Mouse (Mus musculus): Measurements from ENCODE around the gene Susd3. TPM values are rescaled to one million over a fixed set of nuclear protein-coding genes. Genes with fewer than 3 reads are reported as not detected.

Susd3 gene
- polyA plus RNA-seq, 1 experiment from 2014 or later, result 44.8 TPM

DNA sequence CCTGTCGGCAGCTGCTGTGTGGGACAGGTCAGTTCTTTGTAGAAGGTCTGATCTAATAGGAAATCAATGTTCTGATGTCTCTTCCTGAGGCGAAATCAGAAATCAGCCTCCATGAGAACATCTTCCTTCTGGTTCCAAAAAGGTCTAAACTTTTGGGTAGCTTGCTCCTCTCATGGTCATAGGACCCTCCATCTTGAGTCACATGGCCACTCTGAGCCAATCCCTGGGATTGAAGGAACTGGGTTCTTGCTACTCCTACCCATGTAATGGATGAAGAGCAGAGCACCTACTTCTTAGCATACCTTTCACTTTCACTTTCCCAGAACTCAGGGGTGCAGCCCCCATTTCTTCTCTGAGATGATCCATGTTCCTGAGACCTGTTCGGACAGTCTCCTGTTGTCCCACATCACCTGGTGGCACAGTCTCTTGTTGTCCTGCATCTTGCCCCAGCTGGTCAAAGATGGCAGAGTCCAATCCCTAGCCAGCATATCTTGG is 9.4 kb upstream of the Susd3 start:
- Histone ChIP-seq H3K9ac (ENCODE audit: low read depth, low read length) (no peak overlapping the region), H3K4me2 (ENCODE audit: low read length) (no peak overlapping the region), H3K4me3 (replicated peaks; ENCODE audit: low read depth, low read length) (no peak overlapping the region), H3K36me3 (ENCODE audit: insufficient read depth, low read length) (no peaks in the 10 kb centered on the region), H3K9me3 (replicated peaks; ENCODE audit: low read length) (no peaks in the 10 kb centered on the region), H3K27me3 (ENCODE audit: insufficient read depth, low read length) (no peaks in the 10 kb centered on the region), H3K4me1 (replicated peaks; ENCODE audit: insufficient read depth, low read length) (no peaks in the 10 kb centered on the region), H3K27ac (no peak overlapping the region)
- 65% methylated on average over 3 of the region's 3 CpGs for WGBS
- TF ChIP-seq CTCF (IDR thresholded peaks at IDR 0.05; ENCODE audit: low read depth), result no peak
- ATAC-seq (replicated peaks; ENCODE audit: low FRiP score, low read depth) (no peak), DNase-seq (ENCODE audit: low spot score) (no peak)

DNA sequence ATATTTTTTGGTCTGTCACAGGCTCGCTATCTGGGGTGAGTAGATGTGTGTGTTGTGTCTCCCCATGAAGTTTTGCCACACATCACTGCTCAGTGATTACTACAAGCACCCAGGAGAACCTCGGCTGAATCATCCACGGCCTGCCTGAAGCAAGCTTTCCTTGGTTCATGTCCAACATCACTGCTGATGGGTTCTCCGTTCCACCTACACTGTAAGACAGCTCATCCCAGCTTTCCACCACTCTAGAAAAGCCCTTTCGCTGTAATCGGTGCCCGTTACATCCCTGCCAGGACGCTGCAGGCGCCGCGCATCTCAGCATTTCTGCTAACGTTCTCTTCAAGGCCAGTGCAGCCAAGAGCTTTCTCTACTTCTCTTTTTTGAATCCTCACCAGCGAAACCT is 4.2 kb upstream of the Susd3 start:
- no peak for DNase-seq (ENCODE audit: low spot score)
- Histone ChIP-seq H3K9me3 (replicated peaks; ENCODE audit: low read length) (no peaks in the 10 kb centered on the region), H3K27me3 (ENCODE audit: insufficient read depth, low read length) (no peaks in the 10 kb centered on the region), H3K4me3 (replicated peaks; ENCODE audit: low read depth, low read length) (no peak overlapping the region), H3K27ac (no peak overlapping the region), H3K36me3 (ENCODE audit: insufficient read depth, low read length) (no peaks in the 10 kb centered on the region), H3K4me1 (replicated peaks; ENCODE audit: insufficient read depth, low read length) (0 out of 2 replicates have a peak, but pooled peaks cover 3% of the 10 kb centered on the region), H3K4me2 (ENCODE audit: low read length) (no peak overlapping the region), H3K9ac (ENCODE audit: low read depth, low read length) (no peak overlapping the region)
- WGBS, result 85% methylated on average over 13 of the region's 13 CpGs
- TF ChIP-seq CTCF (IDR thresholded peaks at IDR 0.05; ENCODE audit: low read depth), result no peak
- no peak for ATAC-seq (replicated peaks; ENCODE audit: low FRiP score, low read depth)

DNA sequence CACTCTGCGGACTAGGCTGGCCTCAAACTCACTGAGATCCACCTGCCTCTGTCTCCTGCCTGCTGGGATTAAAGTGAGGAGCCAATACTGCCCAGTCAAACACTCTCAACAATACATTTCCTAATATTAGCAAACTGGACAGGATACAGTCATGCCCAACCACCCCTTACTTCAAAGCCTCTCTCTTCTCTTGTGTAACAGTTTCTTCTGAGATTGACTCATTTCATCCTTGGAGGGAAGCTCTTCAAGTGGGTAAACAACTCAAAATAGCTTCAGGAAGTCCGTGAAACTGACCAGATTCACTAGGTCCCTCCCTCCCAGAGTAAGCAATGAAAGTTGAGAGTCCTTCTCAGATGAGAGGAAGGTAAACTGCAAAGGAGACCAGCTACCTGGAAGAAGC is 3.6 kb upstream of the Susd3 start:
- Histone ChIP-seq H3K27me3 (ENCODE audit: insufficient read depth, low read length) (no peaks in the 10 kb centered on the region), H3K27ac (no peak overlapping the region), H3K4me2 (ENCODE audit: low read length) (no peak overlapping the region), H3K36me3 (ENCODE audit: insufficient read depth, low read length) (no peaks in the 10 kb centered on the region), H3K4me3 (replicated peaks; ENCODE audit: low read depth, low read length) (no peak overlapping the region), H3K9me3 (replicated peaks; ENCODE audit: low read length) (no peaks in the 10 kb centered on the region), H3K4me1 (replicated peaks; ENCODE audit: insufficient read depth, low read length) (peaks cover 7% of the 10 kb centered on the region; the same call in 1 of the 2 replicates), H3K9ac (ENCODE audit: low read depth, low read length) (no peak overlapping the region)
- ATAC-seq (replicated peaks; ENCODE audit: low FRiP score, low read depth) (no peak), DNase-seq (ENCODE audit: low spot score) (no peak)
- TF ChIP-seq CTCF (IDR thresholded peaks at IDR 0.05; ENCODE audit: low read depth), result no peak
- WGBS, result 68% methylated on average over 2 of the region's 2 CpGs

DNA sequence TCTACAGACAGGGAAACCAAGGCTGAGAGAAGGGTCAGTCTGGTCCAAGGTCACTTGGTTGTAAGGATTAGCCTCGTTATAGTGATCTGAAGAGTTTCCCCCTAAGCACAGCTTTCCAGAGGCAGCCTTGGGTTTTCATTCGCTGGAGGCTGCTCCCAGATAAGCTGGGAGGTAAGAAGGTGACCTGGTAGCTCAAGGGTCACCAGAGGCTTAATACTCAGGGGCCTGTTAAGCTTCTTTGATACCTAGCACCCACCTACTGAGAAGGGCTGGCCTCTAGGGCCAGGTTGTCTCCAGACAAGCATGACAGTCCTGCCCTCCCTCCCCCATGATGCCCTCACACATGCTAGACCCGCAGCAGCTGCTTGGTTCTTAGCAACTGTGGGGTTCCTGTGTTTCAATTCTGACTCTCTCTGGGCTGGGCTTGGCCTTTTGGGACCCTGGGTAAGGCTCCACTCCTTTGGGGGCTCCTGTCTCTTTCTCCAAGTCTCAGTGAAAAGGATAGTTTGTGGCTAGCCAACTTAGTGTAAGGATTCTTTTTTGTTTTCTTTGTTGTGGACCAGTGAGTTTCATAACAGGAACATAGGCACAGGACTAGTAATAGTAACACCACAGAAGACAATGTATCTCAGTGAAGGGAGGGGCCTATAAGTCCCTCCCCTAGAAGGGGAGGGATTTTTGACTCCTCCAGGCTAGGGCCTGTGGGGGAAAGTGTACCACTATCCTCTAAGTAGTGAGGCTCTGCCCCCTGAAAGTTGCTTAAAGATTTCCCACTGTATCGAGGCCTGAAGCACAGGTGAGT is 2.4 kb upstream of the Susd3 start:
- no peak for TF ChIP-seq CTCF (IDR thresholded peaks at IDR 0.05; ENCODE audit: low read depth)
- H3K4me3 ChIP-seq (replicated peaks; ENCODE audit: low read depth, low read length), result no peak overlapping the region
- H3K36me3 ChIP-seq (ENCODE audit: insufficient read depth, low read length), result no peaks in the 10 kb centered on the region
- H3K9me3 ChIP-seq (replicated peaks; ENCODE audit: low read length), result no peaks in the 10 kb centered on the region
- DNase-seq (ENCODE audit: low spot score), result no peak
- no peak overlapping the region for H3K9ac ChIP-seq (ENCODE audit: low read depth, low read length)
- ATAC-seq (replicated peaks; ENCODE audit: low FRiP score, low read depth), result no peak
- H3K27ac ChIP-seq, result 0 out of 2 replicates have a peak overlapping the region, but pooled peaks have one; percentile 50
- WGBS, result 45% methylated on average over 4 of the region's 4 CpGs
- H3K4me2 ChIP-seq (ENCODE audit: low read length), result no peak overlapping the region
- H3K27me3 ChIP-seq (ENCODE audit: insufficient read depth, low read length), result no peaks in the 10 kb centered on the region
- H3K4me1 ChIP-seq (replicated peaks; ENCODE audit: insufficient read depth, low read length), result peaks cover 7% of the 10 kb centered on the region; the same call in 1 of the 2 replicates

DNA sequence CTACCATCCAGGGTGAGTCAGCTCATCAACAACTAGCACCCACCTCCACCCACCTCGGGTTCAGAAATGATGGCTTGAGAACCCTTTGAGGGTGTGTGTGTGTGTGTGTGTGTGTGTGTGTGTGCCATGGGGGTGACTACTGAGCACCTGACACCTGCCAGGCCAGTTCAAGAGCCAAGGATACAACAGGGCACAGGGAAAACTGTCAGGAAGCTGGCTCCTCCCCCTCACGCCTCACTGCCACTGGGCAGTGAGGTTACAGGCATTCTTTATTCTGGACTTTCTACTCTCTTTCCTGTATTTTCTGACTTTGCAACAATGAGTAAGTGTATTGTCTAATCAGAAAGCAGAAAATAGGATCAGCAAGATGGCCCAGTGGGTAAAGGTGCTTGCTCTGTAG is 1.1 kb upstream of the Susd3 start:
- H3K4me3 ChIP-seq (replicated peaks; ENCODE audit: low read depth, low read length), result no peak overlapping the region
- H3K4me1 ChIP-seq (replicated peaks; ENCODE audit: insufficient read depth, low read length), result peaks cover 7% of the 10 kb centered on the region; the same call in 1 of the 2 replicates
- H3K36me3 ChIP-seq (ENCODE audit: insufficient read depth, low read length), result no peaks in the 10 kb centered on the region
- no peak for TF ChIP-seq CTCF (IDR thresholded peaks at IDR 0.05; ENCODE audit: low read depth)
- H3K9ac ChIP-seq (ENCODE audit: low read depth, low read length), result no peak overlapping the region
- no peak overlapping the region for H3K27ac ChIP-seq
- DNase-seq (ENCODE audit: low spot score) (peak; percentile 44), ATAC-seq (replicated peaks; ENCODE audit: low FRiP score, low read depth) (peak; percentile 71)
- WGBS, result 54% methylated on average over 2 of the region's 2 CpGs
- no peaks in the 10 kb centered on the region for H3K9me3 ChIP-seq (replicated peaks; ENCODE audit: low read length)
- H3K4me2 ChIP-seq (ENCODE audit: low read length), result no peak overlapping the region
- H3K27me3 ChIP-seq (ENCODE audit: insufficient read depth, low read length), result no peaks in the 10 kb centered on the region

DNA sequence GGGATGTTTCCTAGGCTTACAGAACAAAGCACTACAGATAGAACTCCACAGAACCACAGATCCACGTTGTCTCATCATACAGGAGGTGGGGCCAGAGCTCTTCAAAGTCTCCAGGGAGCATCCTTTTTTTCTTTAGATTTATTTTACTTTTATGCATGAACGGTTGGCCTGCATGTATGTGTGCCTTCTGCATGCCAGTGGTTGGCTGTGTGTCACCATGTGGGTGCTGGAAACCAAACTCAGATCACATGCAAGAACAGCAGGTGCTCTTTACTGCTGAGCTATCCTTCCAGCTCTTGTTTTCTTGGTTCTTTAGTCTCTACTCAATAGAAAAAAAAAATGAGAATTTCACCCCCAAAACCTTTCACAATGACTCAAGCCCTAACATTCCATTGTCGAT is 417 bp upstream of the Susd3 start:
- H3K4me3 ChIP-seq (replicated peaks; ENCODE audit: low read depth, low read length), result no peak overlapping the region
- TF ChIP-seq CTCF (IDR thresholded peaks at IDR 0.05; ENCODE audit: low read depth), result no peak
- DNase-seq (ENCODE audit: low spot score) (no peak), ATAC-seq (replicated peaks; ENCODE audit: low FRiP score, low read depth) (no peak)
- no peaks in the 10 kb centered on the region for H3K9me3 ChIP-seq (replicated peaks; ENCODE audit: low read length)
- H3K4me1 ChIP-seq (replicated peaks; ENCODE audit: insufficient read depth, low read length), result peaks cover 7% of the 10 kb centered on the region; the same call in 1 of the 2 replicates
- H3K27me3 ChIP-seq (ENCODE audit: insufficient read depth, low read length), result no peaks in the 10 kb centered on the region
- H3K4me2 ChIP-seq (ENCODE audit: low read length), result no peak overlapping the region
- 60% methylated on average over 3 of the region's 3 CpGs for WGBS
- H3K9ac ChIP-seq (ENCODE audit: low read depth, low read length), result no peak overlapping the region
- H3K36me3 ChIP-seq (ENCODE audit: insufficient read depth, low read length), result no peaks in the 10 kb centered on the region
- H3K27ac ChIP-seq, result peak overlapping the region; percentile 19; the same call in 1 of the 2 replicates
